Comparison of ENCODE assay signal across 7 mouse cellular contexts in the genomic region with DNA sequence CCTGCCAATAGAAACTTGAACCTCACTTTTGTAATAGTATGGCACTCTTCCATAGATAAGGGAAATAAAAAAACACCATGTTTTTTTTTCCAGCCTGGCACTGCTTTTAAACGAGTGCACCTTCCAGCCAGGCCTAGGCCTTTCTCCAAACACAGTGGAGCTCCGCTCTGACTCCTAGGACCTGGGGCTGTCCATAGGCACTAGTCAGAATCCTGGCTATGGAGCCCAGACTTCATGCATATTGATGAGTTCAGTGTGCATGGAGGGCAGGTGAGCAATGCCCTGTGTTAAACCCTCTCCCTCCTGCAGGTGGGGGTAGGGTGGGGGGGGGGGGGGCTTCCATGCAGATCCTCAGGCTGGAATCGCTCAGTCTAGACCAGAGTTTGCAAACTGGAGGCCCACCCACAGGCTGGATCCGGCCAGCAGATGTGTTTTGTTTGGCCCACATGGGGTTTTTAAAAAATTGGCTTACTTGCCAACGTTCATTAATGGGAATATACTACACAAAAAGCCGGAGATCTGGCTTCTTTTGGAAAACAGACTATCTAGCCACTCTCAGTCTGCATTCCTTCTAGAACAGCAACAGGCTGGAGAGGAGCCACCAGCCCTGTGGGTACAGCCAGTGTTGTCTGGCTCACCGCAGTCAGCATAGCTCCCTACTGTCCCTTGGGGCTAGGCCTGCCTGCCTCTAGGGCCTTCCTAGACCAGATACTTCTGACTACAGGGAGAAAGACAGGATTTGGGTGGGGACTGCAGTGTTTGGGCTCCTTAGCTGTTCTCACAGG. TPM values are rescaled to one million over a fixed set of nuclear protein-coding genes. Genes with fewer than 3 reads are reported as not detected.
DNase-seq lines count a peak whose midpoint lies in the region; ATAC-seq and TF ChIP-seq lines count a peak whose summit lies in the region.

No protein-coding gene starts in this region.

- peak; percentile 69; the same call in 1 of the 2 replicates for ATAC-seq in forebrain, embryonic 15.5 days (replicated peaks)
- ATAC-seq in hindbrain, embryonic 16.5 days = peak; percentile 97
- ATAC-seq in erythroid progenitor cell, adult 5-6 weeks (replicated peaks; ENCODE audit: low FRiP score, poor library complexity, severe bottlenecking) = no peak

- no peak overlapping the region for H3K9ac ChIP-seq in forebrain, embryonic 15.5 days (replicated peaks)
- no peak overlapping the region for H3K9ac ChIP-seq in hindbrain, embryonic 16.5 days (ENCODE audit: low read depth, low read length)

- intact Hi-C loops in left cerebral cortex, adult 2 months (cut with DNase I) = no loop called here

- WGBS in forebrain, embryonic 15.5 days = 42% methylated on average over 7 of the region's 7 CpGs
- 50% methylated on average over 7 of the region's 7 CpGs for WGBS in hindbrain, embryonic 16.5 days

- H3K9me3 ChIP-seq in forebrain, embryonic 15.5 days = no peaks in the 10 kb centered on the region
- H3K9me3 ChIP-seq in hindbrain, embryonic 16.5 days (ENCODE audit: control insufficient read depth, low read length) = no peaks in the 10 kb centered on the region

- H3K4me1 ChIP-seq in forebrain, embryonic 15.5 days = peaks cover 15% of the 10 kb centered on the region
- H3K4me1 ChIP-seq in hindbrain, embryonic 16.5 days (ENCODE audit: control insufficient read depth, insufficient read depth, low read depth, low read length) = peaks cover 5% of the 10 kb centered on the region; the same call in 1 of the 2 replicates

- no peaks in the 10 kb centered on the region for H3K36me3 ChIP-seq in forebrain, embryonic 15.5 days
- H3K36me3 ChIP-seq in hindbrain, embryonic 16.5 days (ENCODE audit: control insufficient read depth, insufficient read depth, low read length) = no peaks in the 10 kb centered on the region

- DNase-seq in lung, adult 18-20 months = peak; percentile 17 to 18
- no peak for DNase-seq in lung, postnatal 25 days (ENCODE audit: low spot score)
- DNase-seq in lung, postnatal 4 days = peak; percentile 34 to 77
- no peak for DNase-seq in left cerebral cortex, adult 2 months (ENCODE audit: extremely low spot score in 1 of 2, low spot score in 2 of 2)

- no peaks in the 10 kb centered on the region for H3K27me3 ChIP-seq in forebrain, embryonic 15.5 days
- no peaks in the 10 kb centered on the region; the same call in 1 of the 2 replicates for H3K27me3 ChIP-seq in hindbrain, embryonic 16.5 days (replicated peaks; ENCODE audit: control insufficient read depth, insufficient read depth, low read length)

- TF ChIP-seq CTCF in left cerebral cortex, adult 2 months (IDR thresholded peaks at IDR 0.05) = no peak

- no peak overlapping the region for H3K4me2 ChIP-seq in forebrain, embryonic 15.5 days (replicated peaks)
- no peak overlapping the region for H3K4me2 ChIP-seq in hindbrain, embryonic 16.5 days (ENCODE audit: low read length)

- no peak overlapping the region for H3K4me3 ChIP-seq in forebrain, embryonic 15.5 days
- no peak overlapping the region for H3K4me3 ChIP-seq in hindbrain, embryonic 16.5 days (ENCODE audit: low read length)
- H3K4me3 ChIP-seq in left cerebral cortex, adult 2 months = no peak overlapping the region

- no peak overlapping the region for H3K27ac ChIP-seq in forebrain, embryonic 15.5 days (replicated peaks)
- 0 out of 2 replicates have a peak overlapping the region, but pooled peaks have one; percentile 12 for H3K27ac ChIP-seq in hindbrain, embryonic 16.5 days (ENCODE audit: low read depth, low read length)
- no peak overlapping the region for H3K27ac ChIP-seq in left cerebral cortex, adult 2 months

RNA-seq across cellular contexts. Expression of a gene that starts 17.9 kb away (rescaled TPM):
- 7.4 and 9.8 TPM in 2 replicates for polyA plus RNA-seq in forebrain, embryonic 15.5 days (2015; fragmentation: Nextera tagmentation; extraction: Ambion mirVana)
- polyA plus RNA-seq in hindbrain, embryonic 16.5 days (2015; fragmentation: Nextera tagmentation; extraction: Ambion mirVana) = 18.7 and 22.7 TPM in 2 replicates
- 7.9 and 11.7 TPM in 2 replicates for total RNA-seq in erythroid progenitor cell, adult 5-6 weeks (2015; ENCODE audit: low replicate concordance)
- 4.1 and 5.7 TPM in 2 replicates for total RNA-seq in erythroid progenitor cell, adult 5-6 weeks (2017; ENCODE audit: low replicate concordance)
- total RNA-seq in left cerebral cortex, adult 2 months (2021) = 10 to 100 TPM; 26.0 to 27.3 TPM

Comparison
In these comparisons a context has a peak if more than half of its experiments do, and no peak if none do; other contexts are left out.
1. DNase-seq: peak in lung, adult 18-20 months (2 of 2) and lung, postnatal 4 days (2 of 2); none in lung, postnatal 25 days (single experiment) and left cerebral cortex, adult 2 months (0 of 2).